Mouse (Mus musculus) lung, postnatal 36 days (tissue): Measurements from ENCODE around the gene Egln2.

Experiments used
- DNase-seq: peaks from one replicate; pipeline ENCODE4 v3.0.0; 2022; ENCODE audit warnings: mixed read lengths

The Egln2 gene

GRCm38 (mm10) chr7:27166614-27167474, at the start of gene Egln2:
Egln2 (minus strand) TSS chr7:27166802.
- peak; percentile 97 for DNase-seq

GRCm38 (mm10) chr7:27212626-27213025, 46.0 kb upstream of the Egln2 start:
- no peak for DNase-seq

- DNase-seq, result no peak
Observed at GRCm38 (mm10) chr7:27203730-27204449, 37.3 kb upstream of the Egln2 start.

GRCm38 (mm10) chr7:27198779-27199178, 32.2 kb upstream of the Egln2 start:
- DNase-seq, result no peak

- no peak for DNase-seq
Observed at GRCm38 (mm10) chr7:27198355-27198754, 31.8 kb upstream of the Egln2 start.

- DNase-seq, result no peak
Observed at GRCm38 (mm10) chr7:27197634-27198033, 31.0 kb upstream of the Egln2 start.

GRCm38 (mm10) chr7:27197136-27197535, 30.5 kb upstream of the Egln2 start:
- DNase-seq, result no peak

- peak; percentile 100 for DNase-seq
Observed at GRCm38 (mm10) chr7:27195681-27196611, 29.3 kb upstream of the Egln2 start, which contains the start of the genes BC024978 and Snrpa. BC024978 (plus strand) TSS chr7:27195781. Snrpa (minus strand) TSS chr7:27196271.

GRCm38 (mm10) chr7:27193731-27194130, 27.1 kb upstream of the Egln2 start:
- no peak for DNase-seq

- DNase-seq, result no peak
Observed at GRCm38 (mm10) chr7:27192434-27192833, 25.8 kb upstream of the Egln2 start.

- DNase-seq, result peak; percentile 28
Observed at GRCm38 (mm10) chr7:27189271-27189931, 22.8 kb upstream of the Egln2 start.

- DNase-seq, result no peak
Observed at GRCm38 (mm10) chr7:27185986-27186385, 19.4 kb upstream of the Egln2 start.

- DNase-seq, result peak; percentile 34
Observed at GRCm38 (mm10) chr7:27184964-27185363, 18.4 kb upstream of the Egln2 start.

GRCm38 (mm10) chr7:27182498-27182897, 15.9 kb upstream of the Egln2 start:
- no peak for DNase-seq

- peak; percentile 64 for DNase-seq
Observed at GRCm38 (mm10) chr7:27180837-27181695, 14.5 kb upstream of the Egln2 start, which contains the start of the genes Gm21983 and Mia. Gm21983 (minus strand) TSS chr7:27181086. Mia (minus strand) TSS chr7:27181157.

GRCm38 (mm10) chr7:27180036-27180435, 13.4 kb upstream of the Egln2 start:
- peak; percentile 72 for DNase-seq

GRCm38 (mm10) chr7:27179217-27179918, 12.8 kb upstream of the Egln2 start:
- DNase-seq, result no peak

GRCm38 (mm10) chr7:27178324-27179216, 12.0 kb upstream of the Egln2 start, which contains the start of gene Rab4b:
Rab4b (minus strand) TSS chr7:27178896.
- DNase-seq, result peak; percentile 100

GRCm38 (mm10) chr7:27177942-27178323, 11.3 kb upstream of the Egln2 start:
- DNase-seq, result no peak
